Mouse (Mus musculus) heart, postnatal 25 days (tissue): ENCODE measurements at regions not wholly inside any gene's neighbourhood (a gene's known extent, or its start where the extent isn't known, plus 50 kb on each side); places are given as distances from the start of the nearest gene placed in this dataset.

Experiments used
- DNase-seq: peaks from one replicate; pipeline ENCODE4 v3.0.0; 2022; ENCODE audit warnings: low spot score
- intact Hi-C: fragments of 180-260 bp; cut with DNase I; formaldehyde crosslinking; loops from one replicate; pipeline ENCODE4 v1.15.1; 2025

GRCm38 (mm10) chr13:107907966-107908365, 136.3 kb upstream of the Smim15 start:
- intact Hi-C loops: no loop called here

GRCm38 (mm10) chr13:107904851-107905250, 139.4 kb upstream of the Smim15 start:
- DNase-seq: no peak
- intact Hi-C loops: no loop called here

More at GRCm38 (mm10) chr13:107907966-107908365, 136.3 kb upstream of the Smim15 start:
- DNase-seq: no peak

GRCm38 (mm10) chr13:107904051-107904740, 140.1 kb upstream of the Smim15 start:
- intact Hi-C loops: no loop called here
- no peak for DNase-seq

- DNase-seq: no peak
- intact Hi-C loops: no loop called here
Measured at GRCm38 (mm10) chr13:107903150-107903959, 140.9 kb upstream of the Smim15 start.

GRCm38 (mm10) chr13:107902800-107903149, 141.5 kb upstream of the Smim15 start:
- intact Hi-C loops: no loop called here
- DNase-seq: no peak

- intact Hi-C loops: no loop called here
- DNase-seq: peak; percentile 24
Measured at GRCm38 (mm10) chr13:107899600-107900229, 144.5 kb upstream of the Smim15 start.

- intact Hi-C loops: no loop called here
- no peak for DNase-seq
Measured at GRCm38 (mm10) chr13:107897646-107898045, 146.6 kb upstream of the Smim15 start.

GRCm38 (mm10) chr13:107897184-107897583, 147.1 kb upstream of the Smim15 start:
- intact Hi-C loops: no loop called here
- DNase-seq: no peak

GRCm38 (mm10) chr13:107893581-107894183, 150.6 kb upstream of the Smim15 start:
- intact Hi-C loops: loop anchor here (5.0 kb wide), 1 partner anchor 216 kb away; no protein-coding TSS in a partner anchor
- no peak for DNase-seq

GRCm38 (mm10) chr13:107893081-107893480, 151.2 kb upstream of the Smim15 start:
- intact Hi-C loops: loop anchor here (5.0 kb wide), 1 partner anchor 216 kb away; no protein-coding TSS in a partner anchor

GRCm38 (mm10) chr13:107891946-107892345, 152.3 kb upstream of the Smim15 start:
- no peak for DNase-seq
- intact Hi-C loops: loop anchor here (1.0 to 5.0 kb wide), 2 partner anchors 152 to 215 kb away; partner anchors contain the start of gene Smim15

More at GRCm38 (mm10) chr13:107893081-107893480, 151.2 kb upstream of the Smim15 start:
- no peak for DNase-seq

GRCm38 (mm10) chr13:107890866-107891821, 153.1 kb upstream of the Smim15 start:
- intact Hi-C loops: loop anchor here (5.0 kb wide), 1 partner anchor 214 kb away; no protein-coding TSS in a partner anchor
- DNase-seq: peak; percentile 58

GRCm38 (mm10) chr13:107889985-107890865, 154.0 kb upstream of the Smim15 start:
- intact Hi-C loops: loop anchor here (5.0 to 10.0 kb wide), 6 partner anchors 53 to 425 kb away; partner anchors contain the start of genes Ercc8 and Ndufaf2
- peak; percentile 99 for DNase-seq

GRCm38 (mm10) chr13:107889588-107889984, 154.7 kb upstream of the Smim15 start:
- intact Hi-C loops: loop anchor here (5.0 to 10.0 kb wide), 5 partner anchors 52 to 425 kb away; partner anchors contain the start of genes Ercc8 and Ndufaf2

GRCm38 (mm10) chr13:107888571-107889451, 155.4 kb upstream of the Smim15 start:
- DNase-seq: peak; percentile 44
- intact Hi-C loops: loop anchor here (5.0 to 10.0 kb wide), 5 partner anchors 52 to 424 kb away; partner anchors contain the start of genes Ercc8 and Ndufaf2

More at GRCm38 (mm10) chr13:107889588-107889984, 154.7 kb upstream of the Smim15 start:
- DNase-seq: no peak

GRCm38 (mm10) chr13:107888231-107888555, 156.1 kb upstream of the Smim15 start:
- intact Hi-C loops: loop anchor here (5.0 to 10.0 kb wide), 5 partner anchors 51 to 423 kb away; partner anchors contain the start of genes Ercc8 and Ndufaf2
- DNase-seq: no peak
